Mouse (Mus musculus): ENCODE data around the gene Dbndd2. TPM values are rescaled to one million over a fixed set of nuclear protein-coding genes. Genes with fewer than 3 reads are reported as not detected.

Dbndd2 gene
- total and polyA plus RNA-seq, 3 experiments: 6.9 to 11.9 TPM; not detected in 1

DNA sequence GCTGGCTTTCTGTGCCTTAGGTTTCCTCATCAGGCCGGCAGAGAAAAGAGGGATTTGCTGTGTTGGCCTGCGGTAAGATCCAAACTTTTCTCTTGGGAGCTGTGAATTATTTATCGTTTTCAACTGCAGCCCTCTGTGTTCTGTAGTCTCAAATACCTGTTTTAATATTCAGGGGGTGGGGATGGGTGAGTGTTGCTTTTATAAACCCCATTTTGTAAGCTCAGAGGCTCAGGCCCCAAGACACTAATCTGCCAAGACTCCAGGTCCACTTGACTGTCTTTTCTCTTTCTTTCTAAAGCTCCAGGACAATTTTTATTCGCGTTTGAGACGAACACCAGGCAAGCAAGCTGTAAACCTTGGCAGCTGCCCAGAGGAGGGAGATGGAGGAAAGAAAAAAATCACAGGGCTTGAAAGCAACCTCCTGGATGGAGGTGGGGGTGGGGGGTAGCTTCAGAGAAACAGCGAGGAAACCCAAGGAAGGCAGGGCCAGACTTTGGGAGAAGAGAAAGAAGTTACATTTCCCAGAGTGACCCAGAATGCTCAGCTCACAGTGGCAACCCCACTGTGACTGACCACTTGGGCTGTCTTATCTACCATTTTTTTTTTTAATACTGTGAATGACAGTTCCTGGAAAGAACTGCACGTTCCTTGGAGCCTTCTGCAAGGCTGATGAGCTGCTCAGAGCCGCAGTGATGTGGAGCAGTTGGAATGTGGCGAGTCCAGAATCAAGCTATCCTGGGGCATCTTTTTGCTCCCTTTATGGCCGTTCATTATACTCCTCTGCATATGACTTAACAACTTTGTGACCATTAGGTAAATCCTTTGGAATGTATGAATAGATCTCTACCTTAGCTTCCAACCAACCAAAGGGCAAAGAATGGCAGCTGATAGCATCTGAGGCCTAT is 32.6 kb downstream of the Dbndd2 start:
- H3K27me3 ChIP-seq (ENCODE audit: control insufficient read depth in 1 of 2, insufficient read depth in 2 of 2, low read length in 2 of 2): no peaks in the 10 kb centered on the region
- H3K9me3 ChIP-seq (replicated peaks; ENCODE audit: insufficient read depth, low read length): no peaks in the 10 kb centered on the region
- H3K79me2 ChIP-seq (ENCODE audit: control insufficient read depth, insufficient read depth, low read length, poor library complexity): peaks cover under 1% of the 10 kb centered on the region; the same call in 1 of the 2 replicates
- H3K27ac ChIP-seq (ENCODE audit: control insufficient read depth, low read depth, low read length): no peak overlapping the region
- peaks cover 0 to 12% of the 10 kb centered on the region in 2 experiments; a peak in 2 of 4 replicates for H3K36me3 ChIP-seq (ENCODE audit: control insufficient read depth in 1 of 2, insufficient read depth in 2 of 2, low read length in 2 of 2)
- H3K4me1 ChIP-seq (ENCODE audit: control insufficient read depth in 1 of 2, insufficient read depth in 2 of 2, low read length in 2 of 2): peaks cover 2 to 16% of the 10 kb centered on the region in 2 experiments
- no peak for DNase-seq (ENCODE audit: low read depth, low spot score)
- no peak overlapping the region for H3K9ac ChIP-seq (ENCODE audit: control insufficient read depth, low read depth, low read length, poor library complexity, severe bottlenecking)
- no peak overlapping the region for H3K4me3 ChIP-seq (ENCODE audit: control insufficient read depth in 1 of 2, insufficient read depth in 1 of 2, low read depth in 2 of 2, low read length in 2 of 2)
- no peak for TF ChIP-seq GABPA (IDR thresholded peaks at IDR 0.05; ENCODE audit: low read depth, low read length)
- no peak for TF ChIP-seq BHLHE40 (IDR thresholded peaks at IDR 0.05; ENCODE audit: borderline replicate concordance, low read depth, low read length)

DNA sequence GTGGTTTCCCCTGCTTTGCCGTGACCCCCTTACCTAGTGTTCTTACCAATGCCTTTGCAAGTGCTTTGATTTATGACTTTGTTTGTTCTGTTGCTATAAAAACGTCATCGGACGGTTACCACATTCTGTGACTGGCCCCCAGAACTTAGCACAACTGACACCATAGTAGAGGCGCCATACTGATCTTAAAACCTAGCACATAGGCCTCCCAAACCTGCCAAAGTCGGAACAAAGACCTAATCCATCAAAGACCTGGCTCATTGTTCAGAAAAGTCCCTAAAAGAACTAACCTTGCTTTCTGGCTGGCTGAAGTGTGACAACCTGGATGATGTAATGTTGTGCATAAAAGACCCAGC is 33.2 kb downstream of the Dbndd2 start:
- DNase-seq (ENCODE audit: low read depth, low spot score): no peak
- Histone ChIP-seq H3K36me3 (ENCODE audit: control insufficient read depth in 1 of 2, insufficient read depth in 2 of 2, low read length in 2 of 2) (peaks cover 0 to 12% of the 10 kb centered on the region in 2 experiments; a peak in 2 of 4 replicates), H3K9me3 (replicated peaks; ENCODE audit: insufficient read depth, low read length) (no peaks in the 10 kb centered on the region), H3K27ac (ENCODE audit: control insufficient read depth, low read depth, low read length) (no peak overlapping the region), H3K27me3 (ENCODE audit: control insufficient read depth in 1 of 2, insufficient read depth in 2 of 2, low read length in 2 of 2) (no peaks in the 10 kb centered on the region), H3K4me1 (ENCODE audit: control insufficient read depth in 1 of 2, insufficient read depth in 2 of 2, low read length in 2 of 2) (peaks cover 2 to 16% of the 10 kb centered on the region in 2 experiments), H3K9ac (ENCODE audit: control insufficient read depth, low read depth, low read length, poor library complexity, severe bottlenecking) (no peak overlapping the region), H3K4me3 (ENCODE audit: control insufficient read depth in 1 of 2, insufficient read depth in 1 of 2, low read depth in 2 of 2, low read length in 2 of 2) (no peak overlapping the region), H3K79me2 (ENCODE audit: control insufficient read depth, insufficient read depth, low read length, poor library complexity) (peaks cover 3% of the 10 kb centered on the region)
- TF ChIP-seq NELFE (IDR thresholded peaks at IDR 0.05; ENCODE audit: low read depth, low read length): no peak
- no peak for TF ChIP-seq MXI1 (IDR thresholded peaks at IDR 0.05; ENCODE audit: low read depth, low read length)
- TF ChIP-seq CTCF (IDR thresholded peaks at IDR 0.05 in 2 of 3, conservative IDR thresholded peaks at IDR 0.05 in 1 of 3; ENCODE audit: control insufficient read depth in 1 of 3, insufficient read depth in 1 of 3, low read depth in 2 of 3, low read length in 3 of 3, poor library complexity in 1 of 3, severe bottlenecking in 1 of 3): no peak
- no peak for TF ChIP-seq GATA1 (IDR thresholded peaks at IDR 0.05; ENCODE audit: low read depth, low read length)
- TF ChIP-seq SIN3A (IDR thresholded peaks at IDR 0.05; ENCODE audit: low read length): no peak
- TF ChIP-seq NRF1 (IDR thresholded peaks at IDR 0.05; ENCODE audit: insufficient read depth, low read depth, low read length, poor library complexity, severe bottlenecking): no peak
- TF ChIP-seq EP300 (IDR thresholded peaks at IDR 0.05; ENCODE audit: low read depth in 1 of 2, low read length in 2 of 2): no peak
- no peak for TF ChIP-seq ZNF384 (IDR thresholded peaks at IDR 0.05; ENCODE audit: low read depth, low read length)
- no peak for TF ChIP-seq E2F4 (IDR thresholded peaks at IDR 0.05; ENCODE audit: borderline replicate concordance, low read depth, low read length)
- no peak for TF ChIP-seq ELF1 (IDR thresholded peaks at IDR 0.05; ENCODE audit: low read depth, low read length)
- no peak for TF ChIP-seq TAL1 (IDR thresholded peaks at IDR 0.05; ENCODE audit: low read length)
- no peak for TF ChIP-seq CHD1 (IDR thresholded peaks at IDR 0.05; ENCODE audit: low read depth, low read length)
- TF ChIP-seq RAD21 (IDR thresholded peaks at IDR 0.05; ENCODE audit: low read depth, low read length): no peak
- no peak for TF ChIP-seq ZC3H11A (IDR thresholded peaks at IDR 0.05; ENCODE audit: low read depth, low read length)
- no peak for TF ChIP-seq USF1 (IDR thresholded peaks at IDR 0.05; ENCODE audit: low read depth, low read length)
- no peak for TF ChIP-seq TBP (IDR thresholded peaks at IDR 0.05; ENCODE audit: low read depth, low read length)
- TF ChIP-seq MEF2A (IDR thresholded peaks at IDR 0.05; ENCODE audit: extremely low read depth, insufficient replicate concordance, low read depth, low read length, poor library complexity, severe bottlenecking): no peak
- no peak for TF ChIP-seq HCFC1 (IDR thresholded peaks at IDR 0.05; ENCODE audit: low read depth, low read length)
- TF ChIP-seq ZMIZ1 (IDR thresholded peaks at IDR 0.05; ENCODE audit: low read depth, low read length): no peak
- no peak for TF ChIP-seq RCOR1 (IDR thresholded peaks at IDR 0.05; ENCODE audit: low read depth, low read length)
